Mouse (Mus musculus): ENCODE results near the gene 5330417H12Rik. TPM values are rescaled to one million over a fixed set of nuclear protein-coding genes. Genes with fewer than 3 reads are reported as not detected.
A peak's percentile ranks its signal among the peaks of the same experiment; 100 is the strongest.

Gene 5330417H12Rik
- polyA plus RNA-seq, 1 experiment from 2014 or later: not detected

DNA sequence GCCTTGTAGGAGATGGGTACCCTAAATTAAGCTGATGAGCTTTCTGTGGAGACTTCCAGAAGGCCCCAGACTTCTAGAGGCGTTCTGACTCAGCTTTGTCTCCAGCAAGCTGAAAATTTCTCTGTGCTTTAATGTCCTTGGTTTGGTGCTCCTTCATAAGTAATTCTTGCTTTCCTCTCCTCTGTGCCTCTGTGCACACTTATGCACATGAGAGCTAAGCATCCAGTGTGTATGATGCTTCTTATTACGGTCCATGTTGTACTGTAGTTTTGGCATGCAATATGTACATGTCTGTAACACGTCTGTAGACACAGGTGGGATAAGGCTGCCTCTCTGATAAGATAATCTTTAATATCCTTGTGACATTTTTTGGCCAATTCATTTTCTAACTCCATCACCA, 27.0 kb downstream of the 5330417H12Rik start:
- in situ Hi-C loops (cut with MboI; ENCODE audit: low pct_unique_long_range_greater_than_20kb): no loop called here
- POLR2A ChIA-PET: no interaction called here
- no peaks in the 10 kb centered on the region for H3K27me3 ChIP-seq
- DNase-seq (ENCODE audit: low read depth, low spot score): no peak
- ATAC-seq: no peak
- no peak for TF ChIP-seq CTCF (IDR thresholded peaks at IDR 0.05)
- CTCF ChIA-PET: interaction anchor here (1.0 kb wide), 1 partner anchor 35 kb away, joined by 3 read pairs; no protein-coding TSS in a partner anchor

DNA sequence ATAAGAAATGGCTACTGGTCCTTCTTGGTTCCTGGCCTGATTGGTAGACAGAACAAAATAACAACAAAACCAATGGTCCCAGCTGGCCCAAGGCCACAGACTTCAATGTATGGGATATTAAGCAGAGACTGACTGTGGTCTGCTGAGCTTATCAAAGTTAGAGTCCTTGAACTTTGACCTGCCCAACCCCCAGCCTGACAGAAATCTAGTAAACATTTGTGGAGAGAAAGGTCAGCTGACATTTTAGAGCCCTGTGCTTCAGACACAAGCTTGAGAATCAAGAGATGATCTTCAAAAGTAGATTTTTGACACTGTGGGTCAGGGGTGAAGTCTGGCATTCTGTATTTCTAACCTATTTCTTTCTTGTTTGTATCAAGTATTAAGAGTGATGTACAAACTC, 28.2 kb downstream of the 5330417H12Rik start:
- ChIA-PET POLR2A (no interaction called here), CTCF (no interaction called here)
- no peak for ATAC-seq
- DNase-seq (ENCODE audit: low read depth, low spot score): no peak
- no peaks in the 10 kb centered on the region for H3K27me3 ChIP-seq
- no peak for TF ChIP-seq CTCF (IDR thresholded peaks at IDR 0.05)
- in situ Hi-C loops (cut with MboI; ENCODE audit: low pct_unique_long_range_greater_than_20kb): no loop called here

DNA sequence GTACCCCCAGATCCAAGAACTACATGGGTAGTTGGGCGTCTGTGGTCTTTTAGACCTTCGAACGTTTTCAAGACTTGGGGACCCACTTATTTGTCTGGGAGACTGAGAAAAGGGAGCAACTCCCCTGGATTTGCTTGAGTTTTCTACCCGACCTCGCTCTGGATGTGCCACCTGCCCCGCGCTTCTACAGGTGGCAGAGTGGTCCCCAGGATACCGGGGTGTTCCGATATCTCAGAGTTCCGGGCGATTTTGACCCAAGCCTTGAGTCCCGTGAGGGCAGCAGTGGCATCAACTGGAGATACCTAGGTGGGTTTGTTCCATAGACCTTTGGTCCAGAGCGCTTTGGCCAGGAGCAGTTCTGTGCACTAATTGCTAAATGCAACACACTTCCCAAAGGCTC, 29.5 kb downstream of the 5330417H12Rik start:
- TF ChIP-seq CTCF (IDR thresholded peaks at IDR 0.05): no peak
- in situ Hi-C loops (cut with MboI; ENCODE audit: low pct_unique_long_range_greater_than_20kb): no loop called here
- DNase-seq (ENCODE audit: low read depth, low spot score): no peak
- no peak for ATAC-seq
- ChIA-PET POLR2A (no interaction called here), CTCF (no interaction called here)
- H3K27me3 ChIP-seq: no peaks in the 10 kb centered on the region

DNA sequence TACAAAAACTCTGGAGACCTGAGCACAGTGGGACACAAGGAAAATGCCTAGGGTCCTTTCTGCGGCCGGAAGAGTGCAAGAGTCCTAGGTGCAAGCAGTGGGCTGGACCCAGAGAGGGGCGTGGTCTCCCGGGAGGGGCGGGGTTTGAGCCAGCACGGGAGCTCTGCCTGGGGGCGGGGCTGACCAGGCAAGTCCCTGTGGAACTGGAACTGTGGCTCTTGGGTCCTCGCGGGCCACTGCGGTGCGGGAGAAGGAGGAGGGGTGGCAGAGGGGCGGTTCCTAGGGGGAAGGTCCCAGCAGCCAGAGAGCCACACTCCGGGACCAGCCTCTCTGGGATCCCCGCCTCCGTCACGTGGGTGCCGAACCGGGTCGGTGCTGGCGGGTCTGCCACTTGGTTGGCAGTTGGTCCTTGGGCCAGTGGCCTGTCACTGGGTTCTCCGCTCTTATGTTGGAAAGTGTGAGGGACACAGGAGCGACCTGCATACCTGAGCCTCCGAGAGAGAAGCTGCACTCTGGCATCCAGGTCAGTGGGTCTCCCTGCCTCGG, 30.0 kb downstream of the 5330417H12Rik start, which contains the start of gene Ppfibp2:
Gene Ppfibp2 (plus strand): TSS at position 351 of the 546 bp plus-strand sequence.
- TF ChIP-seq CTCF (IDR thresholded peaks at IDR 0.05): no peak
- no peaks in the 10 kb centered on the region for H3K27me3 ChIP-seq
- ATAC-seq: peak; percentile 82
- in situ Hi-C loops (cut with MboI; ENCODE audit: low pct_unique_long_range_greater_than_20kb): no loop called here
- POLR2A ChIA-PET: no interaction called here
- CTCF ChIA-PET: no interaction called here
- no peak for DNase-seq (ENCODE audit: low read depth, low spot score)

DNA sequence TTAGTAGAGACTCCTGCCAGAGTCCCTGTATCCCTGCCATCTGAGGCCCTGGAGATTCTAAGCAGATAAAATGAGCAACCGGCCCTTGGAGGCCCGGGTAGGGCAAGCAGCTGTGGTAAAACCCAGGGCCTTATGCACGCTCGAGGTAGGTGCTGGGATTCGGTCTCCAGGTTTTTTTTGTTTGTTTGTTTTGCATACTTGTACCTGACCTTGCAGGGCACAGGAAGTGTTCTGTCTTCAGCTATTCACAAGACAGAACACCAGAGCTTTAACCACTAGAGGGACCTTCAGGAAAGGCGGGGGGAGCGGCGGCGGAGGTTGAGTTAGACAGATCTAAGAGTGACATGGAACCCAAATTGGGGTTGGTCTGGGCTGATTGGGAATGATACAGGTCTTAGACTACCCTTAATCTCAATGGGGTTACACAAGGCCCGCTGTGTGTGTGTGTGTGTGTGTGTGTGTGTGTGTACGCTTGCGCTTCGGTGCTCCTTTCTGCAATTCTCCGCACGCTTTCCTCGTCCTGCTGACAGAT, 30.6 kb downstream of the 5330417H12Rik start:
- DNase-seq (ENCODE audit: low read depth, low spot score): no peak

DNA sequence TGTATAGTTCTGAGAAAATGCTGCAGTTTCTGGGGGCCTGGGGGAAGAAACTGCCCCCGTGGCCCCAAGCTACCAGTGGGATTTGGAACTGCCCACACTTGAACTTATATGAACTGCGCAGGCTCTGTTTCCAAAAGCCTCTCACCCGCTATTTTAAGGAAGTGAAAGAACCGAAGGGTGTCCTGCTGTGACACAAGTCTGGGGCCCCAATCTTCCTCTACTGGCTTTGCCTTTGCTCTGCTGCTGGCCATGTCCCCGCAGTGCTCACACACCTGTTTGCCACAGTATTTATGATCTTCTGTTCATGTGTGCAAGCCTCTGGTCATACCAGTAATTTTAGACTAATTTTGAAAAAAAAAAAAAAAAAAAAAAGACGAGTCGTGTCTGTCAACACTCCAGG, 31.1 kb downstream of the 5330417H12Rik start:
- ChIA-PET POLR2A (no interaction called here), CTCF (interaction anchor here (1.3 kb wide), 1 partner anchor 19 kb away, joined by 4 read pairs; no protein-coding TSS in a partner anchor)
- DNase-seq (ENCODE audit: low read depth, low spot score) (no peak), ATAC-seq (no peak)
- no peak for TF ChIP-seq CTCF (IDR thresholded peaks at IDR 0.05)
- no peaks in the 10 kb centered on the region for H3K27me3 ChIP-seq
- in situ Hi-C loops (cut with MboI; ENCODE audit: low pct_unique_long_range_greater_than_20kb): no loop called here

More for the DNA sequence above, 30.6 kb downstream of the 5330417H12Rik start:
- TF ChIP-seq CTCF (IDR thresholded peaks at IDR 0.05): no peak
- ChIA-PET POLR2A (no interaction called here), CTCF (interaction anchor here (1.3 kb wide), 1 partner anchor 19 kb away, joined by 4 read pairs; no protein-coding TSS in a partner anchor)
- peak; percentile 55 for ATAC-seq
- in situ Hi-C loops (cut with MboI; ENCODE audit: low pct_unique_long_range_greater_than_20kb): no loop called here
- no peaks in the 10 kb centered on the region for H3K27me3 ChIP-seq

- POLR2A ChIA-PET: no interaction called here
- ATAC-seq: no peak
- H3K27me3 ChIP-seq: no peaks in the 10 kb centered on the region
- in situ Hi-C loops (cut with MboI; ENCODE audit: low pct_unique_long_range_greater_than_20kb): no loop called here
- no peak for DNase-seq (ENCODE audit: low read depth, low spot score)
- CTCF ChIA-PET: no interaction called here
- no peak for TF ChIP-seq CTCF (IDR thresholded peaks at IDR 0.05)
These were observed 32.3 kb downstream of the 5330417H12Rik start for GRCm38 (mm10) chr7:107592641-107593040.

DNA sequence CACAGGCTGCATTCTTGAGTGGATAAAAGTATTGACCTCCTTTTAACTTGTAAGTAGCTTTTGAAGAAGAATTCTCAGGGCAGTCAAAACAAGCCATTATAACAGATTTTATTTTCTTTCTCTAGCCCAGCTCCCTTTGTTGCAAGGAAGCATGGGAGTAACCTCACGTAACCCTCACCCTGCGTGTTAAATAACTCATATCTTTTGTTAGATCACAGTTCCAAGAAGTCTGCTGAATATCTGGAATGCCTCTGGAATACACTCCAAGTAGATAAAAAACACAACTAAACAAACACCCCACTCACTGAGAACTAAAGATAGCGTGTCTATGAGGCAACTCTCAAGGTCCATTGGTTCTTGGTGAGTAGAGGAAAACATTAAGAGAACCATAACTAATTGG, 50.7 kb downstream of the 5330417H12Rik start:
- ChIA-PET POLR2A (no interaction called here), CTCF (no interaction called here)
- in situ Hi-C loops (cut with MboI; ENCODE audit: low pct_unique_long_range_greater_than_20kb): no loop called here
- TF ChIP-seq CTCF (IDR thresholded peaks at IDR 0.05): no peak
- no peak for ATAC-seq
- no peaks in the 10 kb centered on the region for H3K27me3 ChIP-seq
- DNase-seq (ENCODE audit: low read depth, low spot score): no peak

Other genes with a start within 250 kb of the 5330417H12Rik start
- not detected for gene Olfml1, start 57.7 kb downstream of the 5330417H12Rik start, polyA plus RNA-seq (2021)
- gene Ppfibp2, start 30.0 kb downstream of the 5330417H12Rik start, polyA plus RNA-seq (2021): 1.4 TPM
- gene Cyb5r2, start 132.9 kb upstream of the 5330417H12Rik start, polyA plus RNA-seq (2021): not detected
- gene Ovch2, start 176.0 kb upstream of the 5330417H12Rik start, polyA plus RNA-seq (2021): not detected
- gene Olfr467, start 187.1 kb upstream of the 5330417H12Rik start, polyA plus RNA-seq (2021): not detected
- not detected for gene Olfr469, start 200.4 kb upstream of the 5330417H12Rik start, polyA plus RNA-seq (2021)
- not detected for gene Olfr470, start 222.3 kb upstream of the 5330417H12Rik start, polyA plus RNA-seq (2021)

Measured in Patski (cell line).